Mouse (Mus musculus) stomach, postnatal 0 days (tissue): ENCODE measurements around the gene Fgfr2.

Experiments used
- CTCF ChIP-seq: IDR thresholded peaks from 2 replicates; pipeline ENCODE4 v1.5.1; 2016; ENCODE audit warnings: antibody characterized with exemption, low read depth, mild to moderate bottlenecking, moderate library complexity
- EP300 ChIP-seq: optimal IDR thresholded peaks from 2 replicates; pipeline ENCODE3; 2016; ENCODE audit warnings: antibody characterized with exemption

DNA sequence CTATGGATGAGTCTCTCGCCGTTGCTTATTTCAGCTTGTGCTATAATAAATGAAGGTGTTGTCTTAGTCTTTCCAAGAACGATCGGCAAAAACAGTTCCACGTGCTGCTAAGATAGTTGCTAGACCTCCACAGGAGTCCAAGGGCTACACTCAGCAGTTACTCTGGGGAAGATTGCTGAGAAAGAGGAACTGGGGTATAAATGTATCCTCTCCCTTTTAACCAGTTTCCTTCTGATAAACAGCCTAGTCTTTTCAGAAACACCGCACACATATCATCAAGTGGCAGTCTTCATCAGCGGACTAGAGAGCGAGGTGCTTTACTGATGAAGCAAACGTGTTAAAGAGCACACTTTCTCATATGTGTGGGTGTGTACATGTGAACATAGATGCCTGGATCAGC is 256.8 kb downstream of the Fgfr2 start:
- TF ChIP-seq CTCF (no peak), EP300 (no peak)
